Mouse (Mus musculus) heart, adult 9 months (tissue): ENCODE data around the gene Chchd10.
"Not testable (repeated sequence)": the region's sequence is repeated elsewhere in the genome, so short reads cannot be mapped to it uniquely, and the experiment has no call there.

ENCODE experiments used
- DNase-seq, 2 experiments: peaks; one replicate each; pipeline ENCODE4 v3.0.0; 2022; ENCODE audit warnings: low spot score in 2 of 2

Chchd10 gene

GRCm38 (mm10) chr10:75932891-75933290 is at the start of gene Chchd10:
Gene Chchd10 (plus strand): TSS chr10:75933130.
- no peak for DNase-seq

GRCm38 (mm10) chr10:75883232-75883552 is 49.7 kb upstream of the Chchd10 start:
- DNase-seq, result peak; percentile 63 to 76

GRCm38 (mm10) chr10:75884742-75885141 is 48.2 kb upstream of the Chchd10 start:
- DNase-seq, result no peak

GRCm38 (mm10) chr10:75887504-75887903 is 45.4 kb upstream of the Chchd10 start:
- DNase-seq, result not testable (repeated sequence)

GRCm38 (mm10) chr10:75889406-75890153 is 43.4 kb upstream of the Chchd10 start:
- DNase-seq, result no peak

- peak; percentile 88 to 90 for DNase-seq
Observed at GRCm38 (mm10) chr10:75893089-75893750, 39.7 kb upstream of the Chchd10 start, which contains the start of gene Derl3. Gene Derl3 (plus strand): TSS chr10:75893413.

GRCm38 (mm10) chr10:75894601-75895000 is 38.3 kb upstream of the Chchd10 start:
- DNase-seq, result no peak

- no peak for DNase-seq
Observed at GRCm38 (mm10) chr10:75895730-75896129, 37.2 kb upstream of the Chchd10 start.

GRCm38 (mm10) chr10:75896208-75896607 is 36.7 kb upstream of the Chchd10 start:
- DNase-seq, result no peak

- peak; percentile 42 to 52 for DNase-seq
Observed at GRCm38 (mm10) chr10:75897373-75897772, 35.6 kb upstream of the Chchd10 start.

GRCm38 (mm10) chr10:75898039-75898564 is 34.8 kb upstream of the Chchd10 start:
- no peak for DNase-seq

GRCm38 (mm10) chr10:75898846-75899245 is 34.1 kb upstream of the Chchd10 start:
- DNase-seq, result peak; percentile 85 to 86

- DNase-seq, result peak; percentile 25 to 31
Observed at GRCm38 (mm10) chr10:75904391-75904790, 28.5 kb upstream of the Chchd10 start.

GRCm38 (mm10) chr10:75906882-75907281 is 26.0 kb upstream of the Chchd10 start:
- no peak for DNase-seq

GRCm38 (mm10) chr10:75910698-75911097 is 22.2 kb upstream of the Chchd10 start:
- DNase-seq, result no peak

GRCm38 (mm10) chr10:75913013-75913589 is 19.8 kb upstream of the Chchd10 start:
- DNase-seq, result no peak

GRCm38 (mm10) chr10:75915557-75915956 is 17.4 kb upstream of the Chchd10 start:
- no peak for DNase-seq

- no peak for DNase-seq
Observed at GRCm38 (mm10) chr10:75916840-75917239, 16.1 kb upstream of the Chchd10 start.

GRCm38 (mm10) chr10:75919026-75919425 is 13.9 kb upstream of the Chchd10 start:
- DNase-seq, result no peak

- peak; percentile 96 to 97 for DNase-seq
Observed at GRCm38 (mm10) chr10:75921026-75921725, 11.8 kb upstream of the Chchd10 start, which contains the start of gene Smarcb1. Gene Smarcb1 (minus strand): TSS chr10:75921617.

- DNase-seq, result no peak
Observed at GRCm38 (mm10) chr10:75921726-75922560, 11.0 kb upstream of the Chchd10 start.
